ENCODE assay signal across 12 mouse cellular contexts in genomic region chr6:97101958-97102702, GRCm38 (mm10). TPM values are rescaled to one million over a fixed set of nuclear protein-coding genes. Genes with fewer than 3 reads are reported as not detected.
DNase-seq lines count a peak whose midpoint lies in the region; ATAC-seq lines count a peak whose summit lies in the region.
"Had no signal": no experiment of that assay in that cellular context is flagged by ENCODE, and none has a peak within 500 bp of the region (broad histone marks: within the 10 kb centered on the region; RNA-seq: fewer than 3 reads in every experiment).

No protein-coding gene starts in this region.

- ATAC-seq in heart, embryonic 16.5 days (replicated peaks; ENCODE audit: extremely low read depth, insufficient read depth, low FRiP score) = no peak
- ATAC-seq in embryonic facial prominence, embryonic 14.5 days (ENCODE audit: low read depth) = no peak
- no peak for ATAC-seq in limb, embryonic 13.5 days (ENCODE audit: low FRiP score, low read depth)
- ATAC-seq in neural tube, embryonic 15.5 days (ENCODE audit: low FRiP score) = peak; percentile 68
- ATAC-seq: CD4-positive, CD25-positive, alpha-beta regulatory T cell, adult 4 months had no signal

- H3K27me3 ChIP-seq in heart, embryonic 16.5 days (ENCODE audit: control insufficient read depth, insufficient read depth, low read length) = 0 out of 2 replicates have a peak, but pooled peaks cover 8% of the 10 kb centered on the region
- no peaks in the 10 kb centered on the region; the same call in 1 of the 2 replicates for H3K27me3 ChIP-seq in embryonic facial prominence, embryonic 14.5 days (replicated peaks; ENCODE audit: control insufficient read depth, insufficient read depth, low read length)
- peaks cover 29% of the 10 kb centered on the region for H3K27me3 ChIP-seq in limb, embryonic 13.5 days
- peaks cover 6% of the 10 kb centered on the region; the same call in 1 of the 2 replicates for H3K27me3 ChIP-seq in neural tube, embryonic 15.5 days (replicated peaks)

- no peak overlapping the region for H3K4me3 ChIP-seq in heart, embryonic 16.5 days (ENCODE audit: low read length)
- H3K4me3 ChIP-seq in embryonic facial prominence, embryonic 14.5 days (ENCODE audit: low read depth, low read length) = no peak overlapping the region
- H3K4me3 ChIP-seq in limb, embryonic 13.5 days = no peak overlapping the region
- H3K4me3 ChIP-seq in neural tube, embryonic 15.5 days (replicated peaks) = no peak overlapping the region

- H3K27ac ChIP-seq in heart, embryonic 16.5 days (ENCODE audit: low read length) = no peak overlapping the region
- no peak overlapping the region for H3K27ac ChIP-seq in embryonic facial prominence, embryonic 14.5 days (replicated peaks; ENCODE audit: low read depth, low read length)
- H3K27ac ChIP-seq in limb, embryonic 13.5 days = no peak overlapping the region
- H3K27ac ChIP-seq in neural tube, embryonic 15.5 days (replicated peaks) = no peak overlapping the region

- no peaks in the 10 kb centered on the region for H3K36me3 ChIP-seq in heart, embryonic 16.5 days (ENCODE audit: control insufficient read depth, insufficient read depth)
- no peaks in the 10 kb centered on the region for H3K36me3 ChIP-seq in embryonic facial prominence, embryonic 14.5 days (ENCODE audit: control insufficient read depth, insufficient read depth, low read length)
- no peaks in the 10 kb centered on the region for H3K36me3 ChIP-seq in limb, embryonic 13.5 days
- H3K36me3 ChIP-seq in neural tube, embryonic 15.5 days = no peaks in the 10 kb centered on the region

- 10% methylated on average over 15 of the region's 15 CpGs for WGBS in heart, embryonic 16.5 days
- WGBS in embryonic facial prominence, embryonic 14.5 days = 7% methylated on average over 15 of the region's 15 CpGs
- WGBS in limb, embryonic 13.5 days = 7% methylated on average over 15 of the region's 15 CpGs
- 4% methylated on average over 15 of the region's 15 CpGs for WGBS in neural tube, embryonic 15.5 days

- peak overlapping the region; percentile 27; the same call in 1 of the 2 replicates for H3K4me2 ChIP-seq in heart, embryonic 16.5 days (ENCODE audit: low read depth, low read length)
- H3K4me2 ChIP-seq in embryonic facial prominence, embryonic 14.5 days (ENCODE audit: low read depth, low read length) = peak overlapping the region; percentile 38; the same call in 1 of the 2 replicates
- peak overlapping the region; percentile 39; the same call in 1 of the 2 replicates for H3K4me2 ChIP-seq in limb, embryonic 13.5 days (replicated peaks)
- H3K4me2 ChIP-seq in neural tube, embryonic 15.5 days = peak overlapping the region; percentile 13

- H3K9ac ChIP-seq in heart, embryonic 16.5 days (ENCODE audit: low read length) = no peak overlapping the region
- H3K9ac ChIP-seq in embryonic facial prominence, embryonic 14.5 days (ENCODE audit: low read depth, low read length) = no peak overlapping the region
- H3K9ac ChIP-seq in limb, embryonic 13.5 days = no peak overlapping the region
- H3K9ac ChIP-seq in neural tube, embryonic 15.5 days (replicated peaks) = no peak overlapping the region

- H3K4me1 ChIP-seq in heart, embryonic 16.5 days (ENCODE audit: control insufficient read depth, insufficient read depth, low read length) = 0 out of 2 replicates have a peak, but pooled peaks cover 2% of the 10 kb centered on the region
- H3K4me1 ChIP-seq in embryonic facial prominence, embryonic 14.5 days (ENCODE audit: control insufficient read depth, insufficient read depth, low read length) = no peaks in the 10 kb centered on the region; the same call in 1 of the 2 replicates
- peaks cover 13% of the 10 kb centered on the region for H3K4me1 ChIP-seq in limb, embryonic 13.5 days
- H3K4me1 ChIP-seq in neural tube, embryonic 15.5 days = peaks cover 16% of the 10 kb centered on the region; the same call in 1 of the 2 replicates

- no peaks in the 10 kb centered on the region for H3K9me3 ChIP-seq in heart, embryonic 16.5 days (replicated peaks; ENCODE audit: control insufficient read depth, low read length)
- H3K9me3 ChIP-seq in embryonic facial prominence, embryonic 14.5 days (ENCODE audit: control insufficient read depth, low read length) = no peaks in the 10 kb centered on the region
- H3K9me3 ChIP-seq in limb, embryonic 13.5 days = no peaks in the 10 kb centered on the region
- no peaks in the 10 kb centered on the region for H3K9me3 ChIP-seq in neural tube, embryonic 15.5 days (replicated peaks)

- no peak for DNase-seq in heart, postnatal 4 days
- no peak for DNase-seq in embryonic facial prominence, embryonic 14.5 days (ENCODE audit: low spot score)
- DNase-seq in adrenal gland, postnatal 36 days = no peak
- DNase-seq in cerebellum, adult 11 months = no peak
- DNase-seq in frontal cortex, postnatal 10 days (ENCODE audit: low spot score in 2 of 2) = no peak
- DNase-seq: adrenal gland, adult 8-10 months; cerebellum, postnatal 10 days had no signal

RNA-seq across cellular contexts. Expression of gene Fam19a4, which starts 41.9 kb away (rescaled TPM):
- polyA plus RNA-seq in heart, embryonic 16.5 days (2015; fragmentation: Nextera tagmentation; extraction: Ambion mirVana) = 0.18 and 0.26 TPM in 2 replicates
- not detected for total RNA-seq in heart, postnatal 4 days (2021)
- polyA plus RNA-seq in embryonic facial prominence, embryonic 14.5 days (2014; fragmentation: Nextera tagmentation; extraction: Ambion mirVana) = 1.4 and 1.9 TPM in 2 replicates
- 0.56 and 0.71 TPM in 2 replicates for polyA plus RNA-seq in limb, embryonic 13.5 days (2015; fragmentation: Nextera tagmentation; extraction: Ambion mirVana)
- 3.2 and 4.0 TPM in 2 replicates for polyA plus RNA-seq in neural tube, embryonic 15.5 days (2015; fragmentation: Nextera tagmentation; extraction: Ambion mirVana)
- 1 to 10 TPM in 1 of 2 experiments, under 1 TPM in 1; 0.92 to 2.5 TPM for total RNA-seq in adrenal gland, postnatal 36 days (2021)
- polyA plus RNA-seq: intestine, embryonic 14.5 days had no signal

RNA-seq across cellular contexts. Expression of gene Eogt, which starts 46.9 kb away (rescaled TPM):
- 14.7 and 15.6 TPM in 2 replicates for polyA plus RNA-seq in heart, embryonic 16.5 days (2015; fragmentation: Nextera tagmentation; extraction: Ambion mirVana)
- 10 to 100 TPM; 15.5 to 21.2 TPM for total RNA-seq in heart, postnatal 4 days (2021)
- polyA plus RNA-seq in embryonic facial prominence, embryonic 14.5 days (2014; fragmentation: Nextera tagmentation; extraction: Ambion mirVana) = 7.9 and 10.1 TPM in 2 replicates
- 11.0 and 12.6 TPM in 2 replicates for polyA plus RNA-seq in limb, embryonic 13.5 days (2015; fragmentation: Nextera tagmentation; extraction: Ambion mirVana)
- polyA plus RNA-seq in neural tube, embryonic 15.5 days (2015; fragmentation: Nextera tagmentation; extraction: Ambion mirVana) = 13.3 and 13.5 TPM in 2 replicates
- total RNA-seq in adrenal gland, postnatal 36 days (2021) = 10 to 100 TPM; 37.2 to 44.2 TPM
